Mouse (Mus musculus): Measurements from ENCODE around the gene Rufy4. TPM values are rescaled to one million over a fixed set of nuclear protein-coding genes. Genes with fewer than 3 reads are reported as not detected.

Rufy4 gene
- 0.27 and 0.35 TPM in 2 replicates for polyA plus RNA-seq (2016; fragmentation: Nextera tagmentation; extraction: Ambion mirVana)

- Histone ChIP-seq H3K36me3 (replicated peaks) (no peaks in the 10 kb centered on the region), H3K4me3 (peak within 1 kb of the TSS; percentile 67), H3K27me3 (ENCODE audit: poor library complexity, severe bottlenecking) (peaks cover 73% of the 10 kb centered on the region), H3K4me1 (peaks cover 32% of the 10 kb centered on the region), H3K9me3 (no peaks in the 10 kb centered on the region), H3K27ac (peak within 1 kb of the TSS; percentile 80)
- peak; percentile 72 for DNase-seq (ENCODE audit: extremely low spot score, low spot score)
- 0% methylated on average over 12 of the region's 12 CpGs for WGBS
Observed at GRCm38 (mm10) chr1:74124991-74125552, at the start of gene Rufy4. Gene Rufy4, plus strand, starts transcription at chr1:74125541.

- 83% methylated on average over 4 of the region's 4 CpGs for WGBS
- no peak for DNase-seq (ENCODE audit: extremely low spot score, low spot score)
- Histone ChIP-seq H3K36me3 (replicated peaks) (0 out of 2 replicates have a peak, but pooled peaks cover 3% of the 10 kb centered on the region), H3K27me3 (ENCODE audit: poor library complexity, severe bottlenecking) (no peaks in the 10 kb centered on the region), H3K4me1 (peaks cover 5% of the 10 kb centered on the region), H3K4me3 (no peak overlapping the region), H3K9me3 (no peaks in the 10 kb centered on the region), H3K27ac (no peak overlapping the region)
Observed at GRCm38 (mm10) chr1:74076230-74076629, 49.1 kb upstream of the Rufy4 start.

GRCm38 (mm10) chr1:74077353-74077752 is 48.0 kb upstream of the Rufy4 start:
- DNase-seq (ENCODE audit: extremely low spot score, low spot score), result peak; percentile 74
- Histone ChIP-seq H3K4me1 (peaks cover 17% of the 10 kb centered on the region), H3K27me3 (ENCODE audit: poor library complexity, severe bottlenecking) (no peaks in the 10 kb centered on the region), H3K36me3 (replicated peaks) (0 out of 2 replicates have a peak, but pooled peaks cover 3% of the 10 kb centered on the region), H3K9me3 (no peaks in the 10 kb centered on the region), H3K27ac (no peak overlapping the region), H3K4me3 (no peak overlapping the region)
- 20% methylated on average over 2 of the region's 2 CpGs for WGBS

- peak overlapping the region; percentile 31; the same call in 1 of the 2 replicates for H3K27ac ChIP-seq
Observed at GRCm38 (mm10) chr1:74081573-74081989, 43.8 kb upstream of the Rufy4 start.

GRCm38 (mm10) chr1:74082841-74083463 is 42.4 kb upstream of the Rufy4 start:
- H3K4me3 ChIP-seq, result no peak overlapping the region
- 14% methylated on average over 6 of the region's 6 CpGs for WGBS
- H3K4me1 ChIP-seq, result peaks cover 47% of the 10 kb centered on the region
- DNase-seq (ENCODE audit: extremely low spot score, low spot score), result no peak
- H3K27ac ChIP-seq, result peak overlapping the region; percentile 20; the same call in 1 of the 2 replicates
- no peaks in the 10 kb centered on the region for H3K9me3 ChIP-seq
- 0 out of 2 replicates have a peak, but pooled peaks cover 2% of the 10 kb centered on the region for H3K36me3 ChIP-seq (replicated peaks)
- no peaks in the 10 kb centered on the region for H3K27me3 ChIP-seq (ENCODE audit: poor library complexity, severe bottlenecking)

More at GRCm38 (mm10) chr1:74081573-74081989, 43.8 kb upstream of the Rufy4 start:
- Histone ChIP-seq H3K4me1 (peaks cover 47% of the 10 kb centered on the region), H3K36me3 (replicated peaks) (0 out of 2 replicates have a peak, but pooled peaks cover 3% of the 10 kb centered on the region), H3K9me3 (no peaks in the 10 kb centered on the region), H3K4me3 (no peak overlapping the region), H3K27me3 (ENCODE audit: poor library complexity, severe bottlenecking) (no peaks in the 10 kb centered on the region)
- DNase-seq (ENCODE audit: extremely low spot score, low spot score), result no peak
- WGBS, result 72% methylated on average over 2 of the region's 2 CpGs

GRCm38 (mm10) chr1:74084065-74084705 is 41.2 kb upstream of the Rufy4 start:
- Histone ChIP-seq H3K27ac (peak overlapping the region; percentile 53; the same call in 1 of the 2 replicates), H3K27me3 (ENCODE audit: poor library complexity, severe bottlenecking) (no peaks in the 10 kb centered on the region), H3K36me3 (replicated peaks) (no peaks in the 10 kb centered on the region), H3K4me1 (peaks cover 53% of the 10 kb centered on the region), H3K9me3 (no peaks in the 10 kb centered on the region), H3K4me3 (no peak overlapping the region)
- 65% methylated on average over 6 of the region's 6 CpGs for WGBS
- DNase-seq (ENCODE audit: extremely low spot score, low spot score), result no peak

GRCm38 (mm10) chr1:74084752-74085151 is 40.6 kb upstream of the Rufy4 start:
- H3K27ac ChIP-seq, result peak overlapping the region; percentile 53
- no peak for DNase-seq (ENCODE audit: extremely low spot score, low spot score)
- WGBS, result 52% methylated on average over 5 of the region's 5 CpGs

GRCm38 (mm10) chr1:74085566-74085965 is 39.8 kb upstream of the Rufy4 start:
- Histone ChIP-seq H3K9me3 (no peaks in the 10 kb centered on the region), H3K36me3 (replicated peaks) (no peaks in the 10 kb centered on the region), H3K4me1 (peaks cover 66% of the 10 kb centered on the region), H3K4me3 (no peak overlapping the region), H3K27ac (no peak overlapping the region), H3K27me3 (ENCODE audit: poor library complexity, severe bottlenecking) (peaks cover 5% of the 10 kb centered on the region; the same call in 1 of the 2 replicates)
- DNase-seq (ENCODE audit: extremely low spot score, low spot score), result no peak
- WGBS, result 90% methylated on average over 7 of the region's 7 CpGs

More at GRCm38 (mm10) chr1:74084752-74085151, 40.6 kb upstream of the Rufy4 start:
- Histone ChIP-seq H3K4me3 (no peak overlapping the region), H3K9me3 (no peaks in the 10 kb centered on the region), H3K27me3 (ENCODE audit: poor library complexity, severe bottlenecking) (no peaks in the 10 kb centered on the region), H3K4me1 (peaks cover 58% of the 10 kb centered on the region), H3K36me3 (replicated peaks) (no peaks in the 10 kb centered on the region)

- 79% methylated on average over 1 of the region's 1 CpGs for WGBS
- DNase-seq (ENCODE audit: extremely low spot score, low spot score), result no peak
- peaks cover 16% of the 10 kb centered on the region for H3K27me3 ChIP-seq (ENCODE audit: poor library complexity, severe bottlenecking)
- H3K4me3 ChIP-seq, result no peak overlapping the region
- H3K4me1 ChIP-seq, result peaks cover 70% of the 10 kb centered on the region
- no peaks in the 10 kb centered on the region for H3K36me3 ChIP-seq (replicated peaks)
- no peak overlapping the region for H3K27ac ChIP-seq
- no peaks in the 10 kb centered on the region for H3K9me3 ChIP-seq
Observed at GRCm38 (mm10) chr1:74088569-74088968, 36.8 kb upstream of the Rufy4 start.

- H3K4me3 ChIP-seq, result peak overlapping the region; percentile 40
- peaks cover 65% of the 10 kb centered on the region for H3K4me1 ChIP-seq
- H3K36me3 ChIP-seq (replicated peaks), result no peaks in the 10 kb centered on the region
- no peak for DNase-seq (ENCODE audit: extremely low spot score, low spot score)
- 56% methylated on average over 7 of the region's 7 CpGs for WGBS
- peaks cover 29% of the 10 kb centered on the region for H3K27me3 ChIP-seq (ENCODE audit: poor library complexity, severe bottlenecking)
- no peaks in the 10 kb centered on the region for H3K9me3 ChIP-seq
- peak overlapping the region; percentile 84 for H3K27ac ChIP-seq
Observed at GRCm38 (mm10) chr1:74090329-74090728, 35.0 kb upstream of the Rufy4 start.

- peaks cover 37% of the 10 kb centered on the region for H3K27me3 ChIP-seq (ENCODE audit: poor library complexity, severe bottlenecking)
- H3K36me3 ChIP-seq (replicated peaks), result no peaks in the 10 kb centered on the region
- H3K9me3 ChIP-seq, result no peaks in the 10 kb centered on the region
- peaks cover 65% of the 10 kb centered on the region for H3K4me1 ChIP-seq
- DNase-seq (ENCODE audit: extremely low spot score, low spot score), result no peak
- H3K27ac ChIP-seq, result peak overlapping the region; percentile 84
- peak overlapping the region; percentile 40 for H3K4me3 ChIP-seq
- WGBS, result 27% methylated on average over 7 of the region's 7 CpGs
Observed at GRCm38 (mm10) chr1:74091138-74091537, 34.2 kb upstream of the Rufy4 start.

- 35% methylated on average over 6 of the region's 6 CpGs for WGBS
- Histone ChIP-seq H3K4me1 (peaks cover 71% of the 10 kb centered on the region), H3K27ac (peak overlapping the region; percentile 84), H3K36me3 (replicated peaks) (no peaks in the 10 kb centered on the region), H3K9me3 (no peaks in the 10 kb centered on the region), H3K27me3 (ENCODE audit: poor library complexity, severe bottlenecking) (peaks cover 43% of the 10 kb centered on the region), H3K4me3 (peak overlapping the region; percentile 40; the same call in 1 of the 2 replicates)
- no peak for DNase-seq (ENCODE audit: extremely low spot score, low spot score)
Observed at GRCm38 (mm10) chr1:74091611-74092224, 33.6 kb upstream of the Rufy4 start.

Data from forebrain, embryonic 10.5 days (tissue).